Mouse (Mus musculus): ENCODE results near the gene Adra2b. TPM values are rescaled to one million over a fixed set of nuclear protein-coding genes. Genes with fewer than 3 reads are reported as not detected.

Gene Adra2b
- polyA plus RNA-seq, 1 experiment from 2014 or later: 20.7 TPM

DNA sequence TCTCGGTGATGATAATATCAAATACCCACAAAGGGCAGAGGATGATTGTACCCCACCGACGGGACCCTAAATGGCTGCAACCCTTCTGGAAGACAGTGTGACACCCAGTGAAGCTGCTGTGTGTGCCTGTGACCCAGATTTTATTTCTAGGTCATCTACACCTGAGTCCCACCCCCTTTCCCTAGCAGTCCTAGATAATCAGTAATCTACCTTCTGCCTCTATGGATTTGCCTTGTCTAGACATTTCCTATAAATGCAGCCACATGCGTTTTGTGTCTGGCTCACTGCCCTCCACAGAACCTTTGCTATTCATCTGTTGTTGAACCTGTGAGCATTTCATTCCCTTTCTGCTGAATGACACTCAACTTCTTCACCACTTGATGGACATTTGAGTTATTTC lies 9.1 kb upstream of the Adra2b start:
- Histone ChIP-seq H3K27me3 (replicated peaks; ENCODE audit: control insufficient read depth, insufficient read depth, low read length) (peaks cover 7% of the 10 kb centered on the region), H3K9ac (ENCODE audit: low read depth, low read length) (no peak overlapping the region), H3K4me3 (ENCODE audit: low read depth, low read length) (no peak overlapping the region), H3K27ac (ENCODE audit: low read depth, low read length) (no peak overlapping the region), H3K9me3 (ENCODE audit: control insufficient read depth, low read length) (no peaks in the 10 kb centered on the region), H3K36me3 (ENCODE audit: control insufficient read depth, insufficient read depth, low read length) (no peaks in the 10 kb centered on the region), H3K4me2 (no peak overlapping the region), H3K4me1 (replicated peaks; ENCODE audit: control insufficient read depth, insufficient read depth, low read length) (no peaks in the 10 kb centered on the region)
- ATAC-seq (replicated peaks; ENCODE audit: low FRiP score) (no peak), DNase-seq (ENCODE audit: low spot score) (no peak)
- WGBS: 71% methylated on average over 4 of the region's 4 CpGs

DNA sequence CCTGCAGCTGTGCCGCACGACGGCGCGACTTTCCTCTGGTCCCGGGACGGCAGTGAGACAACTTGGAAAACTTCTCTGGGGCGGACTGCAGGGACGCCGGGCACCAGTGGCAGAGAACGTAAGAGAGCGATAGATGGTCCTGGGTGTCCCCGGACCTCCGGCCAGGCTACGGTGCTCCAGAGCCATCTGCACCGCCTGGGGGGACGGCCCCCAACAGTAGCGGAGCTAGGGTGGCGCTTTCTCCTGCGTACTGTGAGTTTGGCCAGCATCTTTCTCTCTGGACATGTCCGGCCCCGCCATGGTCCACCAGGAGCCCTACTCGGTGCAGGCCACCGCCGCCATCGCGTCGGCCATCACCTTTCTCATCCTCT lies 259 bp downstream of the Adra2b start:
- Histone ChIP-seq H3K4me1 (replicated peaks; ENCODE audit: control insufficient read depth, insufficient read depth, low read length) (peaks cover 10% of the 10 kb centered on the region), H3K4me2 (peak overlapping the region; percentile 89), H3K9me3 (ENCODE audit: control insufficient read depth, low read length) (no peaks in the 10 kb centered on the region), H3K4me3 (ENCODE audit: low read depth, low read length) (peak overlapping the region; percentile 64), H3K27me3 (replicated peaks; ENCODE audit: control insufficient read depth, insufficient read depth, low read length) (peaks cover 65% of the 10 kb centered on the region), H3K9ac (ENCODE audit: low read depth, low read length) (peak overlapping the region; percentile 67), H3K36me3 (ENCODE audit: control insufficient read depth, insufficient read depth, low read length) (no peaks in the 10 kb centered on the region), H3K27ac (ENCODE audit: low read depth, low read length) (no peak overlapping the region; the same call in 1 of the 2 replicates)
- DNase-seq (ENCODE audit: low spot score) (peak; percentile 56), ATAC-seq (replicated peaks; ENCODE audit: low FRiP score) (peak; percentile 48)
- under 1% methylated on average over 28 of the region's 28 CpGs for WGBS

DNA sequence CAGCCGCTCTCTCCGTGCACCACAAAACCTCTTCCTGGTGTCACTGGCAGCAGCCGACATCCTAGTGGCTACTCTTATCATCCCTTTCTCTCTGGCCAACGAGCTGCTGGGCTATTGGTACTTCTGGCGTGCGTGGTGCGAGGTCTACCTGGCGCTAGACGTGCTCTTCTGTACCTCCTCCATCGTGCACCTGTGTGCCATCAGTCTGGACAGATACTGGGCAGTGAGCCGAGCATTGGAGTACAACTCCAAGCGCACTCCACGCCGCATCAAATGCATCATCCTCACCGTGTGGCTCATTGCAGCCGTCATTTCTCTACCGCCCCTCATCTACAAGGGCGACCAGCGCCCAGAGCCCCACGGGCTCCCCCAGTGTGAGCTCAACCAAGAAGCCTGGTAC lies 688 bp downstream of the Adra2b start:
- H3K4me1 ChIP-seq (replicated peaks; ENCODE audit: control insufficient read depth, insufficient read depth, low read length): peaks cover 12% of the 10 kb centered on the region
- H3K36me3 ChIP-seq (ENCODE audit: control insufficient read depth, insufficient read depth, low read length): no peaks in the 10 kb centered on the region
- ATAC-seq (replicated peaks; ENCODE audit: low FRiP score) (no peak; the same call in 1 of the 2 replicates), DNase-seq (ENCODE audit: low spot score) (no peak)
- H3K9me3 ChIP-seq (ENCODE audit: control insufficient read depth, low read length): no peaks in the 10 kb centered on the region
- WGBS: 3% methylated on average over 20 of the region's 20 CpGs
- H3K27me3 ChIP-seq (replicated peaks; ENCODE audit: control insufficient read depth, insufficient read depth, low read length): peaks cover 65% of the 10 kb centered on the region
- peak overlapping the region; percentile 67 for H3K9ac ChIP-seq (ENCODE audit: low read depth, low read length)
- no peak overlapping the region for H3K27ac ChIP-seq (ENCODE audit: low read depth, low read length)
- peak overlapping the region; percentile 89 for H3K4me2 ChIP-seq
- H3K4me3 ChIP-seq (ENCODE audit: low read depth, low read length): peak overlapping the region; percentile 64

DNA sequence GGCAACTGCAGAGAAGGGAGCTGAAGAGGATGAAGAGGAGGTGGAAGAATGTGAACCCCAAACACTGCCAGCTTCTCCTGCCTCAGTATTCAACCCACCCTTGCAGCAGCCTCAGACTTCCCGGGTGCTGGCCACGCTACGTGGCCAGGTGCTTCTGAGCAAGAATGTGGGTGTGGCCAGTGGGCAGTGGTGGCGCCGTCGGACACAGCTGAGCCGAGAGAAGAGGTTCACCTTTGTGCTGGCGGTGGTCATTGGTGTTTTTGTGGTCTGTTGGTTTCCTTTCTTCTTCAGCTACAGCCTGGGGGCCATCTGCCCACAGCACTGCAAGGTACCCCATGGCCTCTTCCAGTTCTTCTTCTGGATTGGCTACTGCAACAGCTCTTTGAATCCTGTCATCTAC lies 1.4 kb downstream of the Adra2b start:
- Histone ChIP-seq H3K9ac (ENCODE audit: low read depth, low read length) (peak overlapping the region; percentile 67), H3K4me1 (replicated peaks; ENCODE audit: control insufficient read depth, insufficient read depth, low read length) (peaks cover 19% of the 10 kb centered on the region)
- WGBS: 5% methylated on average over 8 of the region's 8 CpGs

DNA sequence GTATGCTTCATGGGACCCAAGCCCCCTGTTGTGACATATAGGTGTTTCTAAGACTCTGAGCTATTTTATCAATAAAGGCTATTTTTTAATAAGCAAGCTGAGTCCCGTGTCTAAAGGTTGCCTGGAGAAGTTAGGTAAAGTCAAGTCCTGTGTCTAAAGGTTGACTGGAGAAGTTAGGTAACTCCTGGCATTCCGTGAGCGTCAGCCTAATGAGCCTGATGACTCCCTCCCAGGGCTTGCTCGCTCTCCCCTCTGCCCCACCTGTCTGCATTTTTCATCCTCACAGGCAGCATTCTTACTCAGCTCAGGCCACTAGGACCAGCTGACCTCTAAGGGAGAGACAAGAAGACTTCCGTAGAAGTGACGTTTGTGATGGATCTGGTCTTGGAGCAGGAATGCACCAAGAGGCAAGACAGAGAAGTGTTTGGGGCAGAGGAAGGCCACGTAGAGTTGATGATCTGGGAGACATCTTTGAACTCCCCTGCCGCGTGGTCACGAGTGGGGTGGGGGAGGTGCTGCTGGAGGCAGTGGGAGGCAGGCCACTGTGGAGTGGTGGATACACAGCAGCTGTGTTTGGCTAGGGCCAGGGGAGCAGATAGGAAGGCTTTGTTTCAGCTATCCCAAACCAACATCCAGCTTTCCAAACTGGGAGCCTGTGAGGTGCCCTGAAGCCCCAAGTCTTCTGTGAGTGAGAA lies 4.3 kb downstream of the Adra2b start:
- H3K4me2 ChIP-seq: peak overlapping the region; percentile 89
- no peak overlapping the region for H3K4me3 ChIP-seq (ENCODE audit: low read depth, low read length)
- no peaks in the 10 kb centered on the region for H3K36me3 ChIP-seq (ENCODE audit: control insufficient read depth, insufficient read depth, low read length)
- peaks cover 46% of the 10 kb centered on the region for H3K4me1 ChIP-seq (replicated peaks; ENCODE audit: control insufficient read depth, insufficient read depth, low read length)
- no peak overlapping the region for H3K9ac ChIP-seq (ENCODE audit: low read depth, low read length)
- H3K27ac ChIP-seq (ENCODE audit: low read depth, low read length): 0 out of 2 replicates have a peak overlapping the region, but pooled peaks have one; percentile 22
- peaks cover 43% of the 10 kb centered on the region for H3K27me3 ChIP-seq (replicated peaks; ENCODE audit: control insufficient read depth, insufficient read depth, low read length)
- DNase-seq (ENCODE audit: low spot score) (no peak), ATAC-seq (replicated peaks; ENCODE audit: low FRiP score) (no peak)
- no peaks in the 10 kb centered on the region for H3K9me3 ChIP-seq (ENCODE audit: control insufficient read depth, low read length)
- 47% methylated on average over 10 of the region's 10 CpGs for whole genome bisulfite sequencing

More for the DNA sequence above, 1.4 kb downstream of the Adra2b start:
- DNase-seq (ENCODE audit: low spot score): no peak
- peak overlapping the region; percentile 89 for H3K4me2 ChIP-seq
- no peak for ATAC-seq (replicated peaks; ENCODE audit: low FRiP score)
- peaks cover 64% of the 10 kb centered on the region for H3K27me3 ChIP-seq (replicated peaks; ENCODE audit: control insufficient read depth, insufficient read depth, low read length)
- no peaks in the 10 kb centered on the region for H3K9me3 ChIP-seq (ENCODE audit: control insufficient read depth, low read length)
- H3K36me3 ChIP-seq (ENCODE audit: control insufficient read depth, insufficient read depth, low read length): no peaks in the 10 kb centered on the region
- H3K27ac ChIP-seq (ENCODE audit: low read depth, low read length): no peak overlapping the region
- H3K4me3 ChIP-seq (ENCODE audit: low read depth, low read length): peak overlapping the region; percentile 64

DNA sequence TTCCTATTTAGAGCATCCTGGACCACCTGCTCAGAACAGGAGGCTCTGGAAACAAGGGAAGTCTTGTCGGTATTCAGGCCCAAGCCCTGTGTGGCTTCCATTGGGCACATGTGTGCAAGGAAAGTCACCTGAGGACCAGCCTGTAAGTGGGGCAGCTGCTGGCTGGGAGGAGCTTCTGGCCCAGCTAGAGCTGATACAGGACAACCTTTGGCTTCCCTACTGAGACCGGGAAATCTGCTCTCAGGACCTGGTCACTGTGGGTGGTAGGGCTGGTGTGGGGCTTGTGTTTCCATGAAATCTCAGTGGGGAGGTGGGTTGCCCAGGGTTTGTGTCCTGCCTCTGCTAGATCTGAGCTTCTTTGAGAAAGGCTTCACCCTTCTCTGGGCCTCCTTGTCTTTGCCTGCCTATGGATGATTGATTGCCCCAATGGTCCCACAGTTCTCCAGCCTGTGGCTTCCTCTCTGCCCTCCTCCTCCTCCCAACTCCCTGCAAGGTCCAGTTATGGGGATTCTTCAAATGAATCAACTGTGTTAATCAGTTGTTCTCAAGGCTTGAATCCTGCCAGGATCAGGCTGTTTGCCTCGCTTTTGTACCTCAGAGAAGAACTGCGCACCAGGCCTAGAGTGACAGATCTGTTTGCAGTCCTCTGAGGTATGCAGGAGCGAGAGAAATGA lies 6.8 kb downstream of the Adra2b start:
- H3K9me3 ChIP-seq (ENCODE audit: control insufficient read depth, low read length): no peaks in the 10 kb centered on the region
- peak overlapping the region; percentile 97 for H3K27ac ChIP-seq (ENCODE audit: low read depth, low read length)
- 48% methylated on average over 5 of the region's 5 CpGs for WGBS
- H3K36me3 ChIP-seq (ENCODE audit: control insufficient read depth, insufficient read depth, low read length): no peaks in the 10 kb centered on the region
- DNase-seq (ENCODE audit: low spot score) (no peak), ATAC-seq (replicated peaks; ENCODE audit: low FRiP score) (no peak)
- peaks cover 69% of the 10 kb centered on the region for H3K4me1 ChIP-seq (replicated peaks; ENCODE audit: control insufficient read depth, insufficient read depth, low read length)
- peak overlapping the region; percentile 55 for H3K4me3 ChIP-seq (ENCODE audit: low read depth, low read length)
- H3K9ac ChIP-seq (ENCODE audit: low read depth, low read length): peak overlapping the region; percentile 81
- H3K4me2 ChIP-seq: peak overlapping the region; percentile 88
- peaks cover 20% of the 10 kb centered on the region for H3K27me3 ChIP-seq (replicated peaks; ENCODE audit: control insufficient read depth, insufficient read depth, low read length)

DNA sequence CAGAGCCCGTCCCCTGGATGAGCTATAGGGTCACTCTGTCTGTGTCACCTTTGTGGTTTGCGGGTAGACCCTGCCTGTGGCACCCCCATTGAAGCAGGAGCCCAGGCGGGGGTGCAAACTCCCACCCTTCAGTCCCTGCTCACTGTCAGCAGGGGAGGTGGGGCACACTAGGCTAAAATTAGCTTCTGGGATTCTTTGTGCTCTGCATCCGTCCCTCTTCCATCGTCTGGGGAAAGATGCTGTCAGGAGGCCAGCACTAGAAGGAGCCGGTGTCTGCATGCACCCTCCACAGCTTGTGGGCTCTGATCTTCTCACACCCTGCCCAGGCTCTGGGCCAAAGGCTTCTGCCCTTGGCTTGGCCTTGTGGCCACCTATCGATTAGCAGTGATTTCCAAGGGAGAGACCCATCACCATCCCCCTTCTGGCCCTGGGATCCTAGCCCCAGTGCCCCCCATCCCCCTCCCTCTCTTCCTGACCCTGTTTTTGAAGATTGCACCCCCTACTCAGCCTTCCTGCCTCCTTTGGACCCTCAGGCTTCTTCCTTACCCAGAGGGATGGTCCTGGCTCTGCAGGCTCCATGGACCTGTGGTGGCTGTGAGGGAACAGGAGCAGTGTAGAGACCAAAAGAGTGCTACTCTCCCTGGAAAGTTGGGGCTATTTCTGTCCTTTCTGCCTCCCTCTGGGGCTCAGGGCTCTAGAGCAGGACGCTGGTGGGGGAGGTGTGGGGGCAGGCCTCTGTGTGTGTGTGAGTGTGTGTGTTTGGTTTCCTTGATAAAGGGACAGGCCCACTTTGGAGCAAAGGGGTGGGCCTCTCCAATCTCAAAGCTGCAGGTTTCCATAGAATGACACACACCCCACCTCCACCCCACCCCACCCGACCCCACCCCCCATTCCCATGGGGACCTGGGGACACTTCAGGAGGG lies 7.8 kb downstream of the Adra2b start:
- Histone ChIP-seq H3K9me3 (ENCODE audit: control insufficient read depth, low read length) (no peaks in the 10 kb centered on the region), H3K4me1 (replicated peaks; ENCODE audit: control insufficient read depth, insufficient read depth, low read length) (peaks cover 77% of the 10 kb centered on the region), H3K27ac (ENCODE audit: low read depth, low read length) (peak overlapping the region; percentile 97), H3K36me3 (ENCODE audit: control insufficient read depth, insufficient read depth, low read length) (no peaks in the 10 kb centered on the region), H3K9ac (ENCODE audit: low read depth, low read length) (peak overlapping the region; percentile 81), H3K4me3 (ENCODE audit: low read depth, low read length) (peak overlapping the region; percentile 55), H3K4me2 (peak overlapping the region; percentile 88), H3K27me3 (replicated peaks; ENCODE audit: control insufficient read depth, insufficient read depth, low read length) (peaks cover 10% of the 10 kb centered on the region)
- ATAC-seq (replicated peaks; ENCODE audit: low FRiP score) (peak; percentile 90), DNase-seq (ENCODE audit: low spot score) (peak; percentile 63)
- WGBS: 22% methylated on average over 9 of the region's 9 CpGs

DNA sequence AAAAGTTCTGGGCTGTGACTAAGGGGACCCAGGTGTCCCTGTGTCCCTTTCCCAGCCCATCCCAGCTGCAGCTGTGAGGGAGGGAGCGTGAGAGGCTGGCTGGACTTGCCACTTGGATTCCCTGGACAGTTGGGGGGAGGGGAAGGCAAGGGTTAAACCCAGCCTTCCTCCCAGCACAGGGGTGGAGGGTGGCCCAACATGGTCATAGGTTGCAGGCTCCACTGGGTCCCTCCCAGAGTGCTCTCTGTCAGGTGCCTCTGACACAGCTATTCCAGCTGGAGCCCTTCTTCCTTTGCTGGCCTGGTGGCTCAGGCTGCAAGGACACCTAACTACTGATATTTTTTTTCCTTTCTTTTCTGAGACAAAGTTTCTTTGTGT lies 8.5 kb downstream of the Adra2b start:
- peaks cover 5% of the 10 kb centered on the region for H3K27me3 ChIP-seq (replicated peaks; ENCODE audit: control insufficient read depth, insufficient read depth, low read length)
- peaks cover 84% of the 10 kb centered on the region for H3K4me1 ChIP-seq (replicated peaks; ENCODE audit: control insufficient read depth, insufficient read depth, low read length)
- ATAC-seq (replicated peaks; ENCODE audit: low FRiP score): peak; percentile 80
- peak overlapping the region; percentile 88 for H3K4me2 ChIP-seq
- no peaks in the 10 kb centered on the region for H3K36me3 ChIP-seq (ENCODE audit: control insufficient read depth, insufficient read depth, low read length)
- no peaks in the 10 kb centered on the region for H3K9me3 ChIP-seq (ENCODE audit: control insufficient read depth, low read length)
- 13% methylated on average over 1 of the region's 1 CpGs for whole genome bisulfite sequencing
- H3K9ac ChIP-seq (ENCODE audit: low read depth, low read length): peak overlapping the region; percentile 58
- H3K27ac ChIP-seq (ENCODE audit: low read depth, low read length): peak overlapping the region; percentile 97
- H3K4me3 ChIP-seq (ENCODE audit: low read depth, low read length): peak overlapping the region; percentile 55; the same call in 1 of the 2 replicates
- peak; percentile 72 for DNase-seq (ENCODE audit: low spot score)
